Mouse (Mus musculus) kidney, adult 2 months (tissue): ENCODE measurements around the gene Lgr6. TPM values are rescaled to one million over a fixed set of nuclear protein-coding genes. Genes with fewer than 3 reads are reported as not detected.

Experiments used
- DNase-seq: peaks from one replicate; pipeline ENCODE4 v3.0.0; 2021
- H3K27ac ChIP-seq: fragments of 200-500 bp; 2 replicates; pipeline ENCODE4 v1.5.1; 2012; ENCODE audit warnings: low read depth, low read length, control low read depth, inconsistent platforms; ENCODE audit not compliant: insufficient read depth
- H3K27me3 ChIP-seq: fragments of 200-500 bp; replicated peaks from 2 replicates; pipeline ENCODE4 v1.6.1; 2012; ENCODE audit warnings: mild to moderate bottlenecking, moderate library complexity, low read length, inconsistent platforms; ENCODE audit not compliant: control insufficient read depth, insufficient read depth
- H3K36me3 ChIP-seq: fragments of 200-500 bp; 2 replicates; pipeline ENCODE4 v1.6.1; 2012; ENCODE audit warnings: mild to moderate bottlenecking, moderate library complexity, low read length, inconsistent platforms; ENCODE audit not compliant: control insufficient read depth, insufficient read depth
- H3K4me1 ChIP-seq: fragments of 200-500 bp; 2 replicates; pipeline ENCODE4 v1.6.1; 2011; ENCODE audit warnings: low read length; ENCODE audit not compliant: control insufficient read depth, insufficient read depth
- H3K4me3 ChIP-seq: fragments of 200-500 bp; 2 replicates; pipeline ENCODE4 v1.5.1; 2011; ENCODE audit warnings: mild to moderate bottlenecking, low read depth, low read length, control low read depth; ENCODE audit not compliant: insufficient read depth
- CTCF ChIP-seq: fragments of 200-500 bp; conservative IDR thresholded peaks from 2 replicates; pipeline ENCODE4 v1.5.1; 2011; ENCODE audit warnings: low read depth, mild to moderate bottlenecking, control low read depth, low read length, moderate library complexity, mixed read lengths; ENCODE audit not compliant: insufficient read depth, insufficient read length
- POLR2A ChIP-seq: fragments of 200-500 bp; IDR thresholded peaks from one replicate; pipeline ENCODE4 v1.6.1; 2011; ENCODE audit warnings: low read depth, low read length, control low read depth
- WGBS: fragments of 180-500 bp; shearing (Covaris S2); methylation state at CpG from one replicate; pipeline ENCODE4 v1.1.7; 2018; 5-methylcytosine and 5-hydroxymethylcytosine counted together
- polyA plus RNA-seq: library from polyadenylated mRNA; depleted of rRNA; stranded (reverse); fragments of >200 nt; gene quantifications from 2 replicates; pipeline ENCODE4 v1.2.3, GENCODE M21; 2012

The Lgr6 gene
- polyA plus RNA-seq, 1 experiment, result 0.75 TPM

DNA sequence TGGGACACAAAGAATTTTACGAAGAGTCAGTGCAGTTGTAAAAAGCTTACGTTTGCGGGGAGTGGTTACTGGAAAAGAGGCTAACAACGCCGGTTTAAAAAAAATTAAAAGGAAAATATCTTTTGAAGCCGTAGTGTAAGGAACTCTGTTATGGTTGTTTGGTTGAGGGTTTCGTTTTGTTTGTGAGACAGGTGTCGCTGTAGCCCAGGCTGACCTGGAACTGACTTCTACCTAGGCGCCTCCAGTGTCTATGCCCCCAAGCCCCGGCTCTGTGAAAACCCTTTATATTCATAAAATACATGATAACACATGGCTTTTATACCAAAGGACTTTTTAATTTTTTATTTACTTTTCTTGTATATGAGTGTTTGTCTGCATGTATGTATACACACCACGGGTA, 142.3 kb downstream of the Lgr6 start:
- peak; percentile 38 for DNase-seq
- H3K36me3 ChIP-seq, result no peaks in the 10 kb centered on the region

DNA sequence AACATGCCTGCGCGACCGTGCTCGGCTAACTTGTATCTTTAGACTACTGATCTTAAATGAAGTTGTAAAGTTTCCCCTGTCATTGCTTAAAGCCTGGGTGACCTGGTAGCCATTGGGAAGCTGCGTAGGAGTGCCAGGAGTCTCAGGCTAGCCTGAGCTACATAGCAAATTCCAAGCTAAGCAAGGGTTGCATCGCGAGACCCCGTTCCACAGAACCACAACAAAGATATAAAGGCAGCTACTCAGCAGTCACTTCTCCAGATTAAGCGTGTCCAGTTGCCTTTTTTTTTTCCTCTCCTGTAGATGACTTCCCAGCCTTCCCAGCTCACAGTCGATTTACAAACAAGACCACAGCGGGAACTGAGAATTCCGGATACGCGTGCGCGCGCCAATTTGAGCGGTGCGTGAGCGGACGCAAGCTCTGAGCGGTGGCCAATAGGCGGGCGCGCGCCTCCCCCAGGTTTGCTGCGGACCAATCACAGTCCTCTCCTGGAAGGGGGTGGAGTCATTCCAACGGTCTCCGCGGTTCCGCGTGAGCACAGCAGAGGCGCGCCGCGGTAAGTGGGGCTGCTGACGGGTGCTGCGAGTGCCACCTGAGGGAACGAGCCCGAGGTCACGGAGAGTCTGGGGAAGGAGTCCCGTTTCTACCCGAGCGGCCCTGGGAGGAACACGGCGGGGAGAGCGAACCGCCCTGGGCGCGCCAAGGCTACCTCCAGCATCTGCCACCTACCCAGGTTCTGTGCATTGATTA, 142.8 kb downstream of the Lgr6 start, which contains the start of gene Ube2t:
Gene Ube2t (plus strand): TSS at position 513 of the 751 bp plus-strand sequence.
- Histone ChIP-seq H3K27me3 (no peaks in the 10 kb centered on the region), H3K36me3 (no peaks in the 10 kb centered on the region), H3K4me1 (0 out of 2 replicates have a peak, but pooled peaks cover 2% of the 10 kb centered on the region), H3K4me3 (peak within 1 kb of the TSS; percentile 87), H3K27ac (no peak within 1 kb of the TSS)
- WGBS, result 2% methylated on average over 50 of the region's 50 CpGs
- TF ChIP-seq POLR2A (no peak), CTCF (no peak)
- DNase-seq, result peak; percentile 97

More for the DNA sequence above, 142.3 kb downstream of the Lgr6 start:
- H3K27ac ChIP-seq, result no peak overlapping the region
- WGBS, result 2% methylated on average over 11 of the region's 11 CpGs
- TF ChIP-seq POLR2A, result no peak
- peak; percentile 39 for TF ChIP-seq CTCF
- no peaks in the 10 kb centered on the region for H3K27me3 ChIP-seq
- peak overlapping the region; percentile 87 for H3K4me3 ChIP-seq
- 0 out of 2 replicates have a peak, but pooled peaks cover 2% of the 10 kb centered on the region for H3K4me1 ChIP-seq

DNA sequence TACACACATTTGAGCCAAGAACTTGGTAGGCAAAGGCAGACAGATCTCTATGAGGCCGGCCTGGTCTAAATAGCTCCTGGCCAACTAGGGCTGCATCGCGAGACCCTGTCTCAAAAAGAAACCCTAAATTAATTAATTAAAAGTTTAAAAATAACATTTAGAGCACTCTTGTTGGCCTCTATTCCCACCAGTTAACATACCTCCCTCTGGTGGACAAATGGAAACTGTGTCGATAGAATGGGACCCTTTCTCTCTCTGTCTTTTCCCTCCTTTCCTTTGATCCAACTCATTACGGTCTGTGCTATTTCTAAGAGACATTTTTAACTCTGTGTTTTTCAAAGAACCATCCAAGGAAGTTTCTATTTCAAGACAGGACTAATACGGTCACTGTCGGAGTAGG, 144.4 kb downstream of the Lgr6 start:
- H3K27me3 ChIP-seq, result no peaks in the 10 kb centered on the region
- no peak for TF ChIP-seq POLR2A
- no peak for TF ChIP-seq CTCF
- 0 out of 2 replicates have a peak, but pooled peaks cover 2% of the 10 kb centered on the region for H3K4me1 ChIP-seq
- no peak for DNase-seq
- WGBS, result 55% methylated on average over 7 of the region's 7 CpGs
- H3K4me3 ChIP-seq, result no peak overlapping the region
- H3K36me3 ChIP-seq, result no peaks in the 10 kb centered on the region
- H3K27ac ChIP-seq, result no peak overlapping the region

DNA sequence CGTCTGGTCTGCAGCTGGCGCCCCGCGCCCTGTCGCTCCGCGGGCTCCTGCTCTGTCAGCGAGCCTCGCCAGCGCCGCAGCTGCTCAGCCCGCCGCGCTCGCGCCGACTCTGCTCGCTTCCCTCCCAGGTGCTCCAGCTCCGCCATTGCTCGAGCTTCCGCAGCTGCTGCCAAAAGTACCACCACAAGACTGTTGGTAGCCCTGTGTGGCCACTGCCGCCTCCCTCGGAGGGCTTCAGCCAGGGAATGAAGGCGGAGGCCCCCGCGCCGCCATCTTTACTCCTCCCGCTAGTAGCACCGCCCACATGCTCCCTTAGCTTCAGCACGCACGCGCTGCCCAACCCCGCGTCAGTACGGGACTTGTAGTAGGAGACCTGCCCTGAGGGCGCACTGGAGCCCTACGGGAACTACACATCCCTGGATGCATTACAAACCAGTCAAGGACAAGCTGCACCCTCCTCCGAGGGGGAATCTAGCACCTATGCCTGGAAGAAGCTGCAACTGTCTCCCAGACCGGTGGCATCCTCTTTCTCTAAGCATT, 149.4 kb downstream of the Lgr6 start, which contains the start of gene Ppp1r12b:
Gene Ppp1r12b (minus strand): TSS at position 306 of the 540 bp plus-strand sequence.
- 0 out of 2 replicates have a peak, but pooled peaks have one; percentile 31 for TF ChIP-seq CTCF
- TF ChIP-seq POLR2A, result peak; percentile 77
- Histone ChIP-seq H3K36me3 (no peaks in the 10 kb centered on the region), H3K27ac (peak within 1 kb of the TSS; percentile 37; the same call in 1 of the 2 replicates), H3K4me3 (peak within 1 kb of the TSS; percentile 90), H3K4me1 (no peaks in the 10 kb centered on the region; the same call in 1 of the 2 replicates), H3K27me3 (no peaks in the 10 kb centered on the region)
- under 1% methylated on average over 39 of the region's 39 CpGs for WGBS
- peak; percentile 98 for DNase-seq

DNA sequence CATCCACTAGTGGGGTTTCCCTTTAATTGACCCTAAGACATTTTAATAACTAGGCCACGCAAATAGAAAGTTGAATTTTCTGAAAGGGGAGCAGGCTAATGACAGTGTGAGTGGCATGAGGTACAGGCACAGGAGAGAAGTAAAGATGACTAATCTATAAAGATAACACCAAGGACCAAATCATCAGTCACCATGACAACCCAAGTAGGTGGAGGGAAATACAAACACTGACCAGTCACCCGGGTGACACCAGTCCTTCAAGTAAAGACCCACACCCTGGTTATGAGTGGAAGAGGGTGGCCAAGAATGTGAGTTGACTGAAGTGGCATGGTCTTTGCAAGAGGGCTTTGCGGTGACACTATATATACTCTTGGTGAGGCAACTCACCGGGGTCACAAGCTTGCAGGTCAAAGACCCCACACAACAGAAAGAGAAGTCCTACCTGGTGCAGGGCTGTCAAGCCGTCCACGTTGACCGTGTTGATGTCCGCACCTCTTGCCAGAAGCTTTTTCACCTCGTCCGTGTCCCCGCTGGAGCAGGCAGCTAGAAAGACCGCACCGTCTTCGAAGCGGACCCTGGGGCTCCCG, 149.9 kb downstream of the Lgr6 start:
- no peaks in the 10 kb centered on the region for H3K27me3 ChIP-seq
- no peak for DNase-seq
- no peaks in the 10 kb centered on the region for H3K36me3 ChIP-seq
- no peak for TF ChIP-seq CTCF
- TF ChIP-seq POLR2A, result no peak
- 1% methylated on average over 16 of the region's 16 CpGs for WGBS
- peak overlapping the region; percentile 90 for H3K4me3 ChIP-seq
- no peak overlapping the region for H3K27ac ChIP-seq
- H3K4me1 ChIP-seq, result no peaks in the 10 kb centered on the region; the same call in 1 of the 2 replicates

DNA sequence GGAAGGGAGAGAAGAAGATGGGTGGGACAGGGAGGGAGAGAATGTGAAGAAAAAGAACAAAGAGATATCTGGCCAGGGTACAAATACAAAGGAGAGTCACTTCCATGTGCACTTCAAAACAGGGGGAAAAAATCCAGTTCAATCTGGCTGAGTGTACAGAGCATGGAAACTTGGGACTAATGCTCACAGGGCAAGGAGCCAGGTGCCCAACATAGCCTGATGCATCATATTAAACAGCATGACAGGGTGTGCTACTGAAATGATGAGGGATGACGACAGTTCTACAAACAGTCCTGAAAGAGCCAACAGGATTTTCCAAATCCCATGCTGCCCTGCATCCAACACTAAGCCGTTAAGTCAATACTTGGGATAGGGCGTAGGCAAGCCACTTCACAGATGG, 155.1 kb downstream of the Lgr6 start:
- TF ChIP-seq CTCF (no peak), POLR2A (no peak)
- WGBS, result 88% methylated on average over 3 of the region's 3 CpGs
- no peak overlapping the region for H3K27ac ChIP-seq
- DNase-seq, result peak; percentile 10
- no peak overlapping the region for H3K4me3 ChIP-seq
- H3K27me3 ChIP-seq, result no peaks in the 10 kb centered on the region
- H3K4me1 ChIP-seq, result no peaks in the 10 kb centered on the region; the same call in 1 of the 2 replicates
- no peaks in the 10 kb centered on the region for H3K36me3 ChIP-seq

DNA sequence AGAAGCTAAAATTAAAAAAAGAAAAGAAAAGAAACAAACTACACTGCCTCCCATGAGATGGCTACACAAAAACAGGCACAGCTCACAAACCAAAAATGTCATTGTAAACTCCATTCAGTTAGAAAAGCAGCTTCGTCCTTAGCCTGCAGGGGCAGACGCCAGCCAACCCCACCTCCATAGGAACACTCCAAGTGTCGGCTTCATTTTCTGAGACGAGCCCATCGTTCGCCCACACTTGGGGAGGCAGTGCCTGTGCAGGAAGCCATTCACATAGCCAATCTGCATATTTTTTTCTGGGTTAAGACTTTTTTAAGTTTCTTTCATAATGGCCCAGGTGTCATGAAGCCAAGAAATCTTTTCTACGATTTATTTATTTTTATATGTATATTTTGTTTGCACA, 157.5 kb downstream of the Lgr6 start:
- WGBS, result 93% methylated on average over 7 of the region's 7 CpGs
- no peak overlapping the region for H3K4me3 ChIP-seq
- no peak overlapping the region for H3K27ac ChIP-seq
- no peak for DNase-seq
- H3K4me1 ChIP-seq, result no peaks in the 10 kb centered on the region
- H3K27me3 ChIP-seq, result no peaks in the 10 kb centered on the region
- H3K36me3 ChIP-seq, result no peaks in the 10 kb centered on the region
- TF ChIP-seq CTCF, result no peak
- TF ChIP-seq POLR2A, result no peak
